In genomic region chr2:180257963-180258865, GRCm38 (mm10) we compare ENCODE assay signal across 9 mouse cellular contexts. TPM values are rescaled to one million over a fixed set of nuclear protein-coding genes. Genes with fewer than 3 reads are reported as not detected.
A peak's percentile ranks its signal among the peaks of the same experiment; 100 is the strongest.
DNase-seq lines count a peak whose midpoint lies in the region; ATAC-seq and TF ChIP-seq lines count a peak whose summit lies in the region.
"Had no signal": no experiment of that assay in that cellular context is flagged by ENCODE, and none has a peak within 500 bp of the region (broad histone marks: within the 10 kb centered on the region; RNA-seq: fewer than 3 reads in every experiment).

No protein-coding gene starts in this region.

- H3K79me2 ChIP-seq in liver, adult 2 months (ENCODE audit: control insufficient read depth, insufficient read depth, low read length), result no peaks in the 10 kb centered on the region

- no peaks in the 10 kb centered on the region for H3K9me3 ChIP-seq in embryonic facial prominence, embryonic 14.5 days (ENCODE audit: control insufficient read depth, low read length)
- H3K9me3 ChIP-seq in intestine, embryonic 15.5 days, result no peaks in the 10 kb centered on the region
- H3K9me3 ChIP-seq in neural tube, embryonic 12.5 days, result no peaks in the 10 kb centered on the region

- peak overlapping the region; percentile 85 for H3K9ac ChIP-seq in liver, adult 2 months (ENCODE audit: low read depth, low read length)
- peak overlapping the region; percentile 89 for H3K9ac ChIP-seq in embryonic facial prominence, embryonic 14.5 days (ENCODE audit: low read depth, low read length)
- H3K9ac ChIP-seq in intestine, embryonic 15.5 days, result peak overlapping the region; percentile 91
- H3K9ac ChIP-seq in neural tube, embryonic 12.5 days, result peak overlapping the region; percentile 90

- intact Hi-C loops in left cerebral cortex, postnatal 10 days (cut with DNase I), result loop anchor here (10.0 kb wide), 1 partner anchor 343 kb away; no protein-coding TSS in a partner anchor

- H3K27me3 ChIP-seq in liver, adult 2 months (ENCODE audit: control insufficient read depth, insufficient read depth, low read length), result no peaks in the 10 kb centered on the region
- no peaks in the 10 kb centered on the region for H3K27me3 ChIP-seq in embryonic facial prominence, embryonic 14.5 days (replicated peaks; ENCODE audit: control insufficient read depth, insufficient read depth, low read length)
- no peaks in the 10 kb centered on the region for H3K27me3 ChIP-seq in intestine, embryonic 15.5 days (replicated peaks)
- H3K27me3 ChIP-seq in neural tube, embryonic 12.5 days (replicated peaks), result no peaks in the 10 kb centered on the region

- TF ChIP-seq CTCF in liver, adult 2 months (IDR thresholded peaks at IDR 0.05; ENCODE audit: low read depth, low read length), result no peak

- WGBS in liver, adult 2 months, result 45% methylated on average over 11 of the region's 11 CpGs
- whole genome bisulfite sequencing in embryonic facial prominence, embryonic 14.5 days, result 51% methylated on average over 11 of the region's 11 CpGs
- 52% methylated on average over 11 of the region's 11 CpGs for WGBS in intestine, embryonic 15.5 days
- 54% methylated on average over 11 of the region's 11 CpGs for WGBS in neural tube, embryonic 12.5 days

- peak overlapping the region; percentile 82 for H3K4me2 ChIP-seq in embryonic facial prominence, embryonic 14.5 days (ENCODE audit: low read depth, low read length)
- peak overlapping the region; percentile 76 for H3K4me2 ChIP-seq in intestine, embryonic 15.5 days (replicated peaks)
- H3K4me2 ChIP-seq in neural tube, embryonic 12.5 days (replicated peaks), result peak overlapping the region; percentile 75

- H3K4me1 ChIP-seq in liver, adult 2 months (ENCODE audit: control insufficient read depth, insufficient read depth, low read length), result peaks cover 4% of the 10 kb centered on the region
- no peaks in the 10 kb centered on the region for H3K4me1 ChIP-seq in embryonic facial prominence, embryonic 14.5 days (ENCODE audit: control insufficient read depth, insufficient read depth, low read length)
- H3K4me1 ChIP-seq in intestine, embryonic 15.5 days (replicated peaks), result 0 out of 2 replicates have a peak, but pooled peaks cover 10% of the 10 kb centered on the region
- peaks cover 17% of the 10 kb centered on the region for H3K4me1 ChIP-seq in neural tube, embryonic 12.5 days

- no peak for ATAC-seq in embryonic facial prominence, embryonic 14.5 days (ENCODE audit: low read depth)
- ATAC-seq in intestine, embryonic 15.5 days, result no peak
- ATAC-seq in neural tube, embryonic 12.5 days (ENCODE audit: low FRiP score, low read depth), result no peak

- no peak for TF ChIP-seq POLR2A in liver, adult 2 months (IDR thresholded peaks at IDR 0.05; ENCODE audit: extremely low read depth, insufficient read depth, low read length)

- DNase-seq in liver, adult 2 months (ENCODE audit: extremely low read depth, low read depth, low spot score), result no peak
- DNase-seq in liver, result no peak
- DNase-seq in embryonic facial prominence, embryonic 14.5 days (ENCODE audit: low spot score), result no peak
- no peak for DNase-seq in spleen, adult 12 weeks (ENCODE audit: low spot score)
- DNase-seq in adrenal gland, adult (ENCODE audit: inconsistent age in 2 of 2, low spot score in 1 of 2), result no peak
- DNase-seq in left cerebral cortex, postnatal 10 days (ENCODE audit: extremely low spot score in 1 of 2, low spot score in 2 of 2), result no peak
- DNase-seq: kidney, adult 9 months had no signal

- peaks cover 7% of the 10 kb centered on the region; the same call in 1 of the 2 replicates for H3K36me3 ChIP-seq in liver, adult 2 months (ENCODE audit: control insufficient read depth, insufficient read depth, low read length)
- peaks cover 49% of the 10 kb centered on the region for H3K36me3 ChIP-seq in embryonic facial prominence, embryonic 14.5 days (ENCODE audit: control insufficient read depth, insufficient read depth, low read length)
- peaks cover 22% of the 10 kb centered on the region for H3K36me3 ChIP-seq in intestine, embryonic 15.5 days
- peaks cover 44% of the 10 kb centered on the region for H3K36me3 ChIP-seq in neural tube, embryonic 12.5 days

- H3K4me3 ChIP-seq in liver, adult 2 months (ENCODE audit: insufficient read depth, low read depth, low read length), result peak overlapping the region; percentile 72
- H3K4me3 ChIP-seq in embryonic facial prominence, embryonic 14.5 days (ENCODE audit: low read depth, low read length), result peak overlapping the region; percentile 77
- peak overlapping the region; percentile 84 for H3K4me3 ChIP-seq in intestine, embryonic 15.5 days (replicated peaks)
- H3K4me3 ChIP-seq in neural tube, embryonic 12.5 days, result peak overlapping the region; percentile 85

- H3K27ac ChIP-seq in liver, adult 2 months (replicated peaks; ENCODE audit: insufficient read depth, low read depth, low read length), result peak overlapping the region; percentile 45; the same call in 1 of the 2 replicates
- no peak overlapping the region for H3K27ac ChIP-seq in embryonic facial prominence, embryonic 14.5 days (replicated peaks; ENCODE audit: low read depth, low read length)
- H3K27ac ChIP-seq in intestine, embryonic 15.5 days, result peak overlapping the region; percentile 83
- H3K27ac ChIP-seq in neural tube, embryonic 12.5 days, result 0 out of 2 replicates have a peak overlapping the region, but pooled peaks have one; percentile 33

RNA-seq across cellular contexts. Expression of gene Rps21, which starts 1.0 kb away (rescaled TPM):
- 713 and 1,049 TPM in 2 replicates for total RNA-seq in liver, adult 2 months (2014; rRNA removed)
- polyA plus RNA-seq in liver, adult 2 months (2012; rRNA removed), result 880 and 922 TPM in 2 replicates
- 689 and 787 TPM in 2 replicates for polyA plus RNA-seq in embryonic facial prominence, embryonic 14.5 days (2014; fragmentation: Nextera tagmentation; extraction: Ambion mirVana)
- 577 and 672 TPM in 2 replicates for polyA plus RNA-seq in intestine, embryonic 15.5 days (2015; fragmentation: Nextera tagmentation; extraction: Ambion mirVana)
- 430 and 468 TPM in 2 replicates for polyA plus RNA-seq in neural tube, embryonic 12.5 days (2016; fragmentation: Nextera tagmentation; extraction: Ambion mirVana)
- 100 to 1,000 TPM; 551 to 611 TPM for total RNA-seq in left cerebral cortex, postnatal 10 days (2021)

RNA-seq across cellular contexts. Expression of gene Cables2, which starts 15.1 kb away (rescaled TPM):
- 8.9 and 10.3 TPM in 2 replicates for total RNA-seq in liver, adult 2 months (2014; rRNA removed)
- polyA plus RNA-seq in liver, adult 2 months (2012; rRNA removed), result 29.2 and 29.5 TPM in 2 replicates
- polyA plus RNA-seq in embryonic facial prominence, embryonic 14.5 days (2014; fragmentation: Nextera tagmentation; extraction: Ambion mirVana), result 16.5 and 17.4 TPM in 2 replicates
- polyA plus RNA-seq in intestine, embryonic 15.5 days (2015; fragmentation: Nextera tagmentation; extraction: Ambion mirVana), result 11.4 and 12.7 TPM in 2 replicates
- polyA plus RNA-seq in neural tube, embryonic 12.5 days (2016; fragmentation: Nextera tagmentation; extraction: Ambion mirVana), result 26.3 and 28.7 TPM in 2 replicates
- total RNA-seq in left cerebral cortex, postnatal 10 days (2021), result 10 to 100 TPM; 37.6 TPM

RNA-seq across cellular contexts. Expression of gene Rbbp8nl, which starts 31.5 kb away (rescaled TPM):
- total RNA-seq in liver, adult 2 months (2014; rRNA removed), result not detected in 2 replicates
- not detected in 2 replicates for polyA plus RNA-seq in liver, adult 2 months (2012; rRNA removed)
- polyA plus RNA-seq in embryonic facial prominence, embryonic 14.5 days (2014; fragmentation: Nextera tagmentation; extraction: Ambion mirVana), result 0.81 and 0.84 TPM in 2 replicates
- 2.8 and 3.8 TPM in 2 replicates for polyA plus RNA-seq in intestine, embryonic 15.5 days (2015; fragmentation: Nextera tagmentation; extraction: Ambion mirVana)
- 0.13 TPM in 1 of 2 replicates, not detected in the other for polyA plus RNA-seq in neural tube, embryonic 12.5 days (2016; fragmentation: Nextera tagmentation; extraction: Ambion mirVana)
- not detected for total RNA-seq in left cerebral cortex, postnatal 10 days (2021)

RNA-seq across cellular contexts. Expression of gene Lama5, which starts 32.6 kb away (rescaled TPM):
- total RNA-seq in liver, adult 2 months (2014; rRNA removed), result 0.65 and 0.74 TPM in 2 replicates
- polyA plus RNA-seq in liver, adult 2 months (2012; rRNA removed), result 1.6 and 4.0 TPM in 2 replicates
- polyA plus RNA-seq in embryonic facial prominence, embryonic 14.5 days (2014; fragmentation: Nextera tagmentation; extraction: Ambion mirVana), result 25.2 and 28.2 TPM in 2 replicates
- 30.9 and 37.8 TPM in 2 replicates for polyA plus RNA-seq in intestine, embryonic 15.5 days (2015; fragmentation: Nextera tagmentation; extraction: Ambion mirVana)
- polyA plus RNA-seq in neural tube, embryonic 12.5 days (2016; fragmentation: Nextera tagmentation; extraction: Ambion mirVana), result 2.8 and 2.9 TPM in 2 replicates
- total RNA-seq in left cerebral cortex, postnatal 10 days (2021), result 1 to 10 TPM; 7.1 to 9.4 TPM
